Mouse (Mus musculus) hindbrain, embryonic 14.5 days (tissue): ENCODE results near the gene Vezf1. TPM values are rescaled to one million over a fixed set of nuclear protein-coding genes. Genes with fewer than 3 reads are reported as not detected.
A peak's percentile ranks its signal among the peaks of the same experiment; 100 is the strongest.
"Not testable (repeated sequence)": the region's sequence is repeated elsewhere in the genome, so short reads cannot be mapped to it uniquely, and the experiment has no call there.

Experiments
- ATAC-seq: fragments of 200-750 bp; cut with Nextera tagmentation; 2 replicates; pipeline ENCODE4 v1.8.0; 2017; ENCODE audit warnings: moderate number of reproducible peaks, mild to moderate bottlenecking, moderate TSS enrichment, moderate library complexity; ENCODE audit not compliant: low FRiP score
- DNase-seq: peaks from one replicate; pipeline ENCODE4 v3.0.0-alpha.2; 2015; ENCODE audit warnings: low spot score
- H3K27ac ChIP-seq: fragments of 300-500 bp; sonication (generic); 2 replicates; pipeline ENCODE4 v1.5.1; 2014; ENCODE audit warnings: mild to moderate bottlenecking, moderate library complexity
- H3K27me3 ChIP-seq: fragments of 300-500 bp; sonication (generic); 2 replicates; pipeline ENCODE4 v1.6.1; 2014; ENCODE audit warnings: mild to moderate bottlenecking, low read length, mixed read lengths; ENCODE audit not compliant: control insufficient read depth, insufficient read depth
- H3K36me3 ChIP-seq: fragments of 300-500 bp; sonication (generic); replicated peaks from 2 replicates; pipeline ENCODE4 v1.6.1; 2014; ENCODE audit not compliant: control insufficient read depth, insufficient read depth
- H3K4me1 ChIP-seq: fragments of 300-500 bp; sonication (generic); replicated peaks from 2 replicates; pipeline ENCODE4 v1.6.1; 2014; ENCODE audit warnings: antibody characterized with exemption, low read length, mixed read lengths; ENCODE audit not compliant: control insufficient read depth, insufficient read depth
- H3K4me2 ChIP-seq: fragments of 300-500 bp; sonication (generic); replicated peaks from 2 replicates; pipeline ENCODE4 v1.6.1; 2014; ENCODE audit warnings: mild to moderate bottlenecking, moderate library complexity
- H3K4me3 ChIP-seq: fragments of 300-500 bp; sonication (generic); replicated peaks from 2 replicates; pipeline ENCODE4 v1.5.1; 2014; ENCODE audit warnings: mild to moderate bottlenecking, low read length
- H3K9ac ChIP-seq: fragments of 300-500 bp; sonication (generic); 2 replicates; pipeline ENCODE4 v1.6.1; 2014
- H3K9me3 ChIP-seq: fragments of 300-500 bp; sonication (generic); 2 replicates; pipeline ENCODE4 v1.6.1; 2016; ENCODE audit warnings: low read length; ENCODE audit not compliant: control insufficient read depth
- WGBS: fragments of 180-500 bp; shearing (Covaris S2); extraction: QIAGEN DNeasy Blood & Tissue Kit; methylation state at CpG from one replicate; pipeline ENCODE4 v1.1.7; 2014; 5-methylcytosine and 5-hydroxymethylcytosine counted together
- polyA plus RNA-seq: library from polyadenylated mRNA; unstranded; fragments of >200 nt; fragmentation: Nextera tagmentation; extraction: Ambion mirVana; gene quantifications from 2 replicates; pipeline ENCODE4 v1.2.1, GENCODE M21; 2014

Vezf1 gene
- polyA plus RNA-seq, 1 experiment from 2014 or later, result 48.3 TPM

DNA sequence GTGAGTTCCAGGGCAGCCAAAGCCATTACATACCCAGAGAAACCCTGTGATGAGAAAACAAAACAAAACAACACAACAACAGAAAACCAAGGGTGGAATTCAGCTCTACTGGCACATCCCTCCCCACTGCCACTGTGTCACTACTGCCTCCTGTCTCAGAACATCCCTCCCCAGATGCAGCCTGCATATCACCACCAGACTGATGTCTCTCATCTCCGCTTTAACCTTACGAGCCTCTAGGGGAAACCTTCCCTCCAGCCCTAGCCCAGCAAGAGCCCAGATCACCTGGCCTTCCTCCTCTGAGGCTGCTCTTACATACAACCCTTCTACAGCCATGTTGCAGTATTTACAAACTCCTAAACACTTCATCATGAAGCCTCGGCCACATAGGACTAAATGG is 30.7 kb upstream of the Vezf1 start:
- no peak overlapping the region for H3K9ac ChIP-seq
- ATAC-seq (no peak), DNase-seq (no peak)
- H3K36me3 ChIP-seq, result peaks cover 4% of the 10 kb centered on the region; the same call in 1 of the 2 replicates
- H3K4me3 ChIP-seq, result no peak overlapping the region
- H3K4me1 ChIP-seq, result no peaks in the 10 kb centered on the region
- H3K27ac ChIP-seq, result no peak overlapping the region
- 76% methylated on average over 3 of the region's 3 CpGs for whole genome bisulfite sequencing
- H3K4me2 ChIP-seq, result no peak overlapping the region
- no peaks in the 10 kb centered on the region for H3K27me3 ChIP-seq
- H3K9me3 ChIP-seq, result no peaks in the 10 kb centered on the region

DNA sequence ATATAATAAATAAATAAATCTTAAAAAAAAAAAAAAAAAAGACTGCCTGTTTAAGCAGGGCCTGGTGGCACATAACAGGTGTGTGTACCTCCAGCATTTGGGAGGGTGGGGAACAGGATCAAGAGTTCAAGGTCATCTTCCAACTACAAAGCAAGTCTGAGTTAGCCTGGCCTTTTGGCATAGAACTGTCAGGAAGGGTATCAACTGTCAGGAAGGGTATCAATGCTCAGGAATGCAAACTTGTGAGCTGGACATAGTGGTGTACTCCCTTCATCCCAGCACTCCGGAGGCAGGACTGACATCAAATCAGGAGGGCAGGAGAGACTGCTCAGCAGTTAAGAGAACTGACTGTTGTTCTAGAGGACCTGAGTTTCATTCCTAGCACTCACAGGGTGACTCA is 29.0 kb upstream of the Vezf1 start:
- no peak overlapping the region for H3K4me2 ChIP-seq
- H3K36me3 ChIP-seq, result peaks cover under 1% of the 10 kb centered on the region; the same call in 1 of the 2 replicates
- H3K27ac ChIP-seq, result no peak overlapping the region
- H3K27me3 ChIP-seq, result no peaks in the 10 kb centered on the region
- H3K9ac ChIP-seq, result no peak overlapping the region
- WGBS, result 95% methylated on average over 1 of the region's 1 CpGs
- DNase-seq, result no peak
- ATAC-seq, result no peak
- no peaks in the 10 kb centered on the region for H3K9me3 ChIP-seq
- H3K4me3 ChIP-seq, result no peak overlapping the region
- no peaks in the 10 kb centered on the region for H3K4me1 ChIP-seq

DNA sequence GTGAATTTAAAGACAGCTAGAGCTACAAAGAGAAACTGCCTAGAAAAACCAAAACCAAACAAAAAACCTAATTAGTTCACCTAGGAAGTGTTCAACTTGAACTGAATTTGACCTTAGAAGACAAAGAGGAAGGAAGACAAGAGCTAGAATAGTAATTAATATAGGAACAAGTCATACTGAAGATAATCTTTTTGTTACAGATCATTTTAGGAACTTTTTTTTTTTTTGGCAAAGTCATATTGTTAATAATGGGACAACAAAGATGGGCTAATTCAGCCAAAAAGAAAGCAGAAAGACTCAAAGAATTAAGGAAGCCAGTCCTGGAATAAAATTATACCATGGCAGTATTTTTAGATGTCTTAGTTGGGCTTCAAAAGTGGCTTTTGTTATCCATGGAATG is 23.8 kb upstream of the Vezf1 start:
- Histone ChIP-seq H3K9me3 (no peaks in the 10 kb centered on the region), H3K36me3 (peaks cover 7% of the 10 kb centered on the region), H3K9ac (no peak overlapping the region), H3K4me3 (no peak overlapping the region), H3K27ac (no peak overlapping the region), H3K4me2 (no peak overlapping the region), H3K27me3 (no peaks in the 10 kb centered on the region), H3K4me1 (peaks cover 13% of the 10 kb centered on the region)
- no peak for DNase-seq
- no peak for ATAC-seq

DNA sequence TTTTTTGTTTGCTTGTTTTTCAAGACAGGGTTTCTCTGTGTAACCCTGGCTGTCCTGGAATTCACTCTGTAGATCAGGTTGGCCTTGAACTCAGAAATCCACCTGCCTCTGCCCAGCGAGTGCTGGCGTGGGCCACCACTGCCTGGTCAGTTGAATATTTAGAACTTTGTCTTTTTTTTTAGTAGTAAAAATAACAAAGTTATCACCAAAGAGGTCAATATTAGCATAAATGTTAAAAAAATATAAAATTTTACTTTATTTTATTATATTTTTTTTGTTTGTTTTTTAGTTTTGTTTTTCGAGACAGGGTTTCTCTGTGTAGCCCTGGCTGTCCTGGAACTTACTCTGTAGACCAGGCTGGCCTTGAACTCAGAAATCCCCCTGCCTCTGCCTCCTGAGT is 22.9 kb upstream of the Vezf1 start:
- ATAC-seq, H3K27ac ChIP-seq, H3K4me2 ChIP-seq, H3K9ac ChIP-seq, H3K27me3 ChIP-seq, H3K4me3 ChIP-seq, DNase-seq, H3K9me3 ChIP-seq: not testable (repeated sequence)
- 97% methylated on average over 3 of the region's 3 CpGs for WGBS
- Histone ChIP-seq H3K4me1 (peaks cover 21% of the 10 kb centered on the region), H3K36me3 (peaks cover 15% of the 10 kb centered on the region)

DNA sequence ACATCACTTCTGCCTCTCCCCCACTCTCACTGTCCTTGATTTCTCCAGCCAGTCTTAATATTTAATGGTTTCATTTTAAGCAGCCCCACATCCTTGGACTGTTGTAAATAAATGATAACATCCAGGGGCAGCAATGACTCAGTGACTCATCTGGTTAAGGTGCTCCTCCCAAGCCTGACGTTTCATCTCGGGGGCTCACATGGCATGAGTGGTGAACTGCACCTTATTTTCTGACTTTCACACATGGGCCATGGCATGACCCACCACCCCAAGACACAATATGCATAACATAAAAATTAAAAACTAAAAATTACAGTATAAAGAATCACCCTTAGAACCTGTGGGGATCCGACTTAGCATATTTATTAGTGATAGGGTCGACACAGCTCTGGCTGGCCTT is 22.2 kb upstream of the Vezf1 start:
- peaks cover 26% of the 10 kb centered on the region for H3K4me1 ChIP-seq
- DNase-seq (no peak), ATAC-seq (no peak)
- peaks cover 22% of the 10 kb centered on the region for H3K36me3 ChIP-seq
- 91% methylated on average over 4 of the region's 4 CpGs for WGBS
- no peak overlapping the region for H3K4me3 ChIP-seq
- H3K27ac ChIP-seq, result no peak overlapping the region
- H3K27me3 ChIP-seq, result no peaks in the 10 kb centered on the region
- peak overlapping the region; percentile 68 for H3K4me2 ChIP-seq
- H3K9me3 ChIP-seq, result no peaks in the 10 kb centered on the region
- 0 out of 2 replicates have a peak overlapping the region, but pooled peaks have one; percentile 99 for H3K9ac ChIP-seq

DNA sequence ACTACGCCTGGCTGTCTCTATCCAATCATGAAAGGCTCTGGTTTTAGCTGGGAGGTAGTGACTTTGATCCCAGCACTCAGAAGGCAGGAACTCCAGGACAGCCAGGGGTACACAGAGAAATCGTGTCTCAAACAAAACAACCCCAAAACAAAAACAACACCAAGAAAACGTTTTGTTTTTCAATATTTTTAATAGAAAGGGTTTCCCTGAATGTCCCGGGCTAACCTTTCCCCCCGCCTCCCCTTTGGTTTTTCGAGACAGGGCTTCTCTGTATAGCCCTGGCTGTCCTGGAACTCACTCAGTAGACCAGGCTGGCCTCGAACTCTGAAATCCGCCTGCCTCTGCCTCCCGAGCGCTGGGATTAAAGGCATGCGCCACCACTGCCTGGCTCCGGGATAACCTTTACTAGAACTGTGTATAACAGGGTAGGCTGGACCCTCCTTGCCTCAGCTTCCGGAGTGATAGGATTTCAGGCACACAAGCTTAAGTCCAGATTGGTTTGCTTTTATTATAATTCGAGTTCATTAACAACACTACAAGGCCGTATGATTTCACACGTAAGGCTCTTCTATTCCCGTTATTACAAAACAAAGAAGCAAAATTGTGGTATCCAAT is 21.6 kb upstream of the Vezf1 start:
- Histone ChIP-seq H3K27ac (peak overlapping the region; percentile 98), H3K9me3 (no peaks in the 10 kb centered on the region), H3K27me3 (no peaks in the 10 kb centered on the region), H3K36me3 (peaks cover 26% of the 10 kb centered on the region), H3K9ac (peak overlapping the region; percentile 99), H3K4me2 (peak overlapping the region; percentile 68), H3K4me1 (peaks cover 28% of the 10 kb centered on the region), H3K4me3 (peak overlapping the region; percentile 100)
- 61% methylated on average over 17 of the region's 17 CpGs for WGBS
- no peak for ATAC-seq
- DNase-seq, result no peak

DNA sequence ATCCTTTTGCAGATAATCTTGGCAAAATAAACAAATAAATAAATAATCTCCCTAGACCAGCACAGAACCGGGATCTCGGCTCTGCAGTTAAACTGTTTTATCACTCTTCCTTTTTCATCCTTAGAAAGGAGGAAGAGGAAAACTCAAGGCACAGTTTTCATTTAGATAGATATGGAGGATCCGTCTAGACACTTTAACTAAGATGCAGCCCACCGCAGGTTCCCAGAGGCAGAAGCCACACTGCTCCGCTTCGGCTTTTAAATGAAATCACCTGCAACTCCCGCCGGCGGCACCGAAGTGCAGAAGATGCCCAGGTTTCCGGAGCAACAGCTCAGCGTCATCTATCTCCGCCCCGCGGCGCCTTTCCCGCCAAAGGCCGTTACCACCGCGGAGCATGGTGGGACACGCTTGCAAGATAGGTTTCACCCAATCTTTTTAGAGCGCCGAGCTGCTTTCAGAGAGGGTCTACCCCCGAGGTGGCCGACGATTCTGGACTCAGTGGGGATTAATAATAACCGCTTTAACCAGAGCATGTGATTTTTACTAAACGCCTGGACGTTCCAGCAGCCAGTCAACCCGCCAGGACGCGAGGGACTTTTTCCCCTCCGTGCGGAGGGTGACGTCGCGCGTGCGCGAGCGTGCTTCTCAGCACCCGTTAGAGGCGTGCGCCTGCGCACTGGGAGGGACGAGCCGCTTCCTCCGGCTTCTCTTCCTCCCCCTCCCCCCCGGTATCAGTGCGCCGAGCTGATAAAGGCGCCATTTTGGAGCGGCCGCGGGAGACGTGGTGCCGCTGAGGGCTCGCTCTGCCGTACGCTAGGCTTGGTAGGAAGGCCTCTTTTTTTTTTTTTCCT is 20.9 kb upstream of the Vezf1 start, which contains the start of gene Srsf1:
TSS of gene Srsf1 (plus strand) at position 430 of the 851 bp plus-strand sequence.
- peak within 1 kb of the TSS; percentile 100 for H3K4me3 ChIP-seq
- H3K9ac ChIP-seq, result peak within 1 kb of the TSS; percentile 99
- peak; percentile 99 for DNase-seq
- H3K9me3 ChIP-seq, result no peaks in the 10 kb centered on the region
- ATAC-seq, result peak; percentile 90
- H3K4me2 ChIP-seq, result peak within 1 kb of the TSS; percentile 68
- under 1% methylated on average over 60 of the region's 60 CpGs for WGBS
- H3K4me1 ChIP-seq, result peaks cover 28% of the 10 kb centered on the region
- H3K27me3 ChIP-seq, result no peaks in the 10 kb centered on the region
- peaks cover 30% of the 10 kb centered on the region for H3K36me3 ChIP-seq
- H3K27ac ChIP-seq, result peak within 1 kb of the TSS; percentile 98

DNA sequence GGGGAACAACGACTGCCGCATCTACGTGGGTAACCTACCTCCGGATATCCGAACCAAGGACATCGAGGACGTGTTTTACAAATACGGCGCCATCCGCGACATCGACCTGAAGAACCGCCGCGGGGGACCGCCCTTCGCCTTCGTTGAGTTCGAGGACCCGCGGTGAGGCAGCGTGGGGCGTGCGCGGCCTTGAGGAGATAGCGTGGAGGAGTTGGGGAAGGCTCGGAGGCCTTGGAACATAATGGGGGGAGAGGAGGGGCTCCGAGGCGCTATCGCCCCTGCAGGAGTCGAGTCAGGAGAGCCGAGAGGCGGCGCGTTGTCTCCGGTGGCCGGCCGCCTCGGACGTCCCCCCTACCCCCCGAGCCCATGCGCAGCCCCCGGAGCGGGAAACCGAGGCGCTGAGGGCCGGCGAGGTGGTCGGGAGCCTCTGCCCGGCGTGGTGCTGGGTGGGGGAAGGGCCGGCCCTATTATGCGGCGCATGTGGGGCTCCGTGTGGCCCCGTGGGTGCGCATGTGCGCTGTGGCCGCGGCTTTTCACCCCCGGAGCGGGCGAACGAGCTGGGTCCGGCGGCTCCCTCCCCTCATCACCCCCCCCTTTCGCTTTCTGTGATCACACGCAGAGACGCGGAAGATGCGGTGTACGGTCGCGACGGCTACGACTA is 20.1 kb upstream of the Vezf1 start:
- no peaks in the 10 kb centered on the region for H3K9me3 ChIP-seq
- no peaks in the 10 kb centered on the region for H3K27me3 ChIP-seq
- ATAC-seq (peak; percentile 82), DNase-seq (peak; percentile 65)
- H3K4me3 ChIP-seq, result peak overlapping the region; percentile 100
- peaks cover 28% of the 10 kb centered on the region for H3K4me1 ChIP-seq
- H3K9ac ChIP-seq, result peak overlapping the region; percentile 99
- peak overlapping the region; percentile 68 for H3K4me2 ChIP-seq
- peak overlapping the region; percentile 98 for H3K27ac ChIP-seq
- under 1% methylated on average over 58 of the region's 76 CpGs for WGBS
- peaks cover 38% of the 10 kb centered on the region for H3K36me3 ChIP-seq
